Mouse (Mus musculus): Measurements from ENCODE around the gene Nf2.

DNA sequence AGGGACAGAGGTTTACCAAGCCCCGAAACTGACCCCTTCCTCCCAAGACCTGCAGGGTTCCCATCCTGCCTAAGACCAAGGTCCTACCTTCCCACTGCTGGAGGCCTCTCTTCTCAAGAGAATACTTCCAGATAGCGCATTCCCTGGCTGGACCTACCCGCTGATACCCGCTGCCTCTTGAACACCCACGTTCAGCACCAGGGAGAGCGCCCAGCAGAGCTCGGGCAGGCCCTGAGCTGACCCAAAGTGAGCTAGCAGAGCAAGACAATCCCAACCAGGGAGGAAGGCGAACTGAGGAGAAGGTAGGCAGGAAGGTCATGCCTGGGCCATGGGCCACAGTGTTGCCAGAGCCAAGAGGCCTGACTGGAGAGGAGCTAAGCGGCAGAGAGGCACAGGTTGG lies 99.1 kb downstream of the Nf2 start:
- no peak for TF ChIP-seq POLR2A (IDR thresholded peaks at IDR 0.05; ENCODE audit: low read depth, low read length)
- TF ChIP-seq CTCF (IDR thresholded peaks at IDR 0.05; ENCODE audit: extremely low read depth, insufficient read depth, insufficient read length, insufficient replicate concordance), result no peak
